Mouse (Mus musculus) common myeloid progenitor, adult 5-6 weeks (primary cell): ENCODE measurements around the gene Sh2d3c. TPM values are rescaled to one million over a fixed set of nuclear protein-coding genes. Genes with fewer than 3 reads are reported as not detected.

Experiments used
- ATAC-seq: replicated peaks from 2 replicates; pipeline ENCODE4 v1.8.0; 2016; ENCODE audit warnings: low read depth, mild to moderate bottlenecking, moderate TSS enrichment, inconsistent platforms; ENCODE audit not compliant: poor library complexity, severe bottlenecking
- total RNA-seq: library from RNA; stranded (forward); fragments of 200-1000, 187-1606 nt; gene quantifications from 2 replicates; pipeline ENCODE4 v1.2.3, GENCODE M21; 2017

Gene Sh2d3c
- total RNA-seq, 1 experiment from 2014 or later, result 19.3 TPM

DNA sequence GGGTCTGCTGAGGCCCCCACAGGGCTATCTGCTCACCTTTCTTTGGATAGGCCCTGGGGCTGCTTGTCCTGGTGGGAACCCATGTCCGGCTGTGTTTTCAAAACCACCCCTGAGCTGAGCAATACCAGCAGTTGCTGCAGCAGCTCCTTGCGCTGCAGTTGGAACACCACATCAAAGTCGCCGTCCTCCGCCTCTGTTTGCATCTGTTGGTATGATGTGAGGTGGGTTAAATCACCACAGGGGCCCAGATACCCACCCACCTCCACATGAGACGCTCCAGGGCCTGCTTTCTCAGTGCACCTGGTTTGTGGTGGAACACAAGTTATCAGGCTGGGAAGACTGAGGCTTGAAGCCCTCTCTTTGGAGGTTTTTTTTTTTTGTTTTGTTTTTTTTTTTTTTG is 57.2 kb downstream of the Sh2d3c start:
- no peak for ATAC-seq

DNA sequence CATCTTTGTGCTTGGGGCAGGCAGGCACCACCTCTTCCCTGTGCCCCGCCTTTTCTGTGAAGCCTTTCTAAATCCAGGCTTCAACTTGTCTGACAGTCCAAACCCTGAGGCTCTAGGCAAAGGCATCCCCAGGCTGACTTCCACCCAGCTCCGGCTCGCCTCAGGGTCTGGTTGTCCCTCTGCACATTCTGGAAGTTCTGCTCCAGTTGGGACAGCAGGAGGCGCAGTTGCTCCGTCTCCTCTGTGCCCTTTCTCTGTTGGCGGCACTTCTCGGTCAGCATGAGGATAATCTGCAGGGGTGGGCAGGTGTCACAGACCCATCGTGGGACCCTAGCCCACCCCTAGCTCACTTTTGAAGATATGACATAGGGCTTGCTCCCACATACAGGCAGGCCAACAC is 58.3 kb downstream of the Sh2d3c start:
- ATAC-seq, result peak; percentile 43

DNA sequence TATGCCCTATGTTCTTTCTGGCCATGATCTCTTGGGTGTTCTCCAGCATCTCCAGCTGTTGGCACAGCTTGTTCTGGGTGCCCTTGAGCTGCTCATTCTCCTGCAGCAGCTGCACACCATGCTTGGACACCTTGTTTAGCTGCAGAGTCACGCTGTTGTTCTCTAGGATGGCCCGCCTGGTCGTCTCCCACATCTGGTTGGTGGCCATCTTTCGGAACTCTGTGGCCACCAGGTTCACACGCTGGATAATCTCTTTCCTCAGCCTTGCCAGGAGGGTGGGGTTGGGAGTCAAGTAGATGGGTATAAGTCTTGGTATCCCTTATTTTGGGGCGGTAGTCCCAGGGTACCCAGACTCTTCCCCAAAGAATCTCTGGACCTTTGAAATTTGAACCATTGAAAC is 58.9 kb downstream of the Sh2d3c start:
- ATAC-seq, result no peak

DNA sequence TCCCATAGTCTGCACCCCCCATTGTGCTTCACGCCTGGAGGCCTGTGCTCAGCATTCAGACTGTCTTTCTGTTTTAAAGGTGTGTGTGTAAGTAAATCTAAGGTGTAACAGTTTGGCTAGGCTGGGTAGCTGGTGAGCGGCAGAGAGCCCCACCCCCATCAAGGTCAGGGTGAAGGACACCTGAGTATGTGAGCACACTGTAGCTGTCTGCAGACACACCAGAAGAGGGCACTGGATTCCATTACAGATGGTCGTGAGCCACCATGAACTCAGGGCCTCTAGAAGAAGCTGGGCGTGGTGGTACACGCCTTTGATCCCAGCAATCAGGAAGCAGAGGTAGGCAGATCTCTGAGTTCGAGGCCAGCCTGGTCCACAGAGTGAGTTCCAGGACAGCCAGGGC is 60.9 kb downstream of the Sh2d3c start:
- ATAC-seq, result no peak

DNA sequence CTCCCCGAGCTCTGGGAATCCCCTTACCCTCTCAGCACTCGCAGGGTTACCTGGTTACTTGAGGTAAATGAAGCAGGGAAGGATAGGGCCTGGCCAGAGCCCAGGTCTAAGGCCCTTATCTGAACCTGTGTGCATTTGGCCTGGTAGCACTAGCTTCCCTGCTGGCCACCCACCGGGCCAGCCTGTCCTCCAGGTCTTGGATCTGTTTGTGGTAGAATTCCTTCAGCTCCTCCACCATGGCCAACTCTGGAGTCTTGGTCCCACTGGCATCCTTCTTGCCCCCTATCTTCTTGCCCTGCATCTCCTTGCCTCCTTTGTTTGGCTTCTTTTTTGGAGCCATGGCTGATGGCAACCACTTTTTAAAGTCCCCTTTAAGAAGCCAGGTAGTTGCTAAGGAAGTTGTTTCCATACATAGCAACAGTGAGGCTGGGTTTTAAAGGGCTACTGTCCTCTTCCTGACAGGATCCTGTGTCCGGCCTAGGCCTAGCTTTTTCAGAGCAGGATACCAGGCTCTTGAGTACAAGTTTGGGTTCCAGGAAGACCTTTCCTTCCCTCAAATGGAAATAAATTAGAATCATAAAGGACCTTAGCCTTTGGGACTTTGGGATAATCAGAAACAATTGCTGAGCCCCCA is 63.3 kb downstream of the Sh2d3c start, which contains the start of gene Cfap157:
Cfap157 (minus strand) TSS at position 381 of the 634 bp plus-strand sequence.
- ATAC-seq, result no peak

DNA sequence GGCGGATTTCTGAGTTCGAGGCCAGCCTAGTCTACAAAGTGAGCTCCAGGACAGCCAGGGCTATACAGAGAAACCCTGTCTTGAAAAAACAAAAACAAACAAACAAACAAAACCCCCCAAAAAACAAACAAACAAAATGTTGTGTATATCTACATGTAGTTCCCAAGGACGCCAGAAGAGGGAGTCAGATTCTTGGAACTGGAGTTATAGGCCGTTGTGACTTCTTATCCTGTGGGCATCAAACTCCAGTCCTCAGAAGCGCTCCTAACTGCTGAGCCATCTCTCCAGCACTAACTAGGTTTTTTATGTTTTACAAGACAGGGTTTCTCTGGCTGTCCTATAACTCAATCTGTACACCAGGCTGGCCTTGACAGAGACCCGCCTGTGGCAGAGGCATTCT is 66.3 kb downstream of the Sh2d3c start:
- peak; percentile 43; the same call in 1 of the 2 replicates for ATAC-seq

DNA sequence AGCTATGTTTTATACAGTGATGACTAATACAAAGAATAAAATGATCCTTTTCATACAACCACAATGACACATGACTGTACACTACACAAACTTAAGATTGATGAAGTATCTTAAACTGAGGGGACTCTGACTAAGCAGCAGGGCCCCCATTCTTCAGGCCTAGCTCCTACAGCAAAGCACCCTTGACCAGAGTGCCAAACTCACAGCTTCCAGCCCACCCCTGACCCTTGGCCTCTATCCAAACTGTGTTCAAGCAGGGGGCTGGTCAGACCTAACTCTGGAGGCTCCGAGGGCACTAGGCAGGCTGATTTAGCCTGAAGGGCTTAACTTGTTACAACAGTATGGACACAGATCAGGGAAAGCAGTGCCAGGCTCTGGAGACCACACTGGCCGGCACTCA is 67.7 kb downstream of the Sh2d3c start:
- ATAC-seq, result no peak

DNA sequence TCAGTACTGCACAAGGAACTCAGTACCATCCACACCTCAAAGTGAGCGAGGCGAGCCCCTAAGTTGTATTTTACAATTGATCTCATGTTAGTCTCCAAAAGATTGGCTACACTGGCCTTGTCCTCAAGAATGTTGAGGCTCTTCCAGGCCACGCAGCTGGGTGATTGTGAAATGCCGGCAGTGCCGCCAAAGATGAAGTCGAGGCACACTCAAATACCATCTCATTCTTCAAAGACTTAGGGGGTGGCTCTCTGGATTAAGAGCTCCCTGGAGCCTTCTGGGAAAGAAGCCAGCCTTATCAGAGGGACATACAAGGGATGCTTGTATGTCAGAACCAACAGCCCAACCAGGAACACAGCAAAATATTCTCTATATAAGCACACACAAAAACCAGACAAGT is 70.4 kb downstream of the Sh2d3c start:
- ATAC-seq, result no peak

DNA sequence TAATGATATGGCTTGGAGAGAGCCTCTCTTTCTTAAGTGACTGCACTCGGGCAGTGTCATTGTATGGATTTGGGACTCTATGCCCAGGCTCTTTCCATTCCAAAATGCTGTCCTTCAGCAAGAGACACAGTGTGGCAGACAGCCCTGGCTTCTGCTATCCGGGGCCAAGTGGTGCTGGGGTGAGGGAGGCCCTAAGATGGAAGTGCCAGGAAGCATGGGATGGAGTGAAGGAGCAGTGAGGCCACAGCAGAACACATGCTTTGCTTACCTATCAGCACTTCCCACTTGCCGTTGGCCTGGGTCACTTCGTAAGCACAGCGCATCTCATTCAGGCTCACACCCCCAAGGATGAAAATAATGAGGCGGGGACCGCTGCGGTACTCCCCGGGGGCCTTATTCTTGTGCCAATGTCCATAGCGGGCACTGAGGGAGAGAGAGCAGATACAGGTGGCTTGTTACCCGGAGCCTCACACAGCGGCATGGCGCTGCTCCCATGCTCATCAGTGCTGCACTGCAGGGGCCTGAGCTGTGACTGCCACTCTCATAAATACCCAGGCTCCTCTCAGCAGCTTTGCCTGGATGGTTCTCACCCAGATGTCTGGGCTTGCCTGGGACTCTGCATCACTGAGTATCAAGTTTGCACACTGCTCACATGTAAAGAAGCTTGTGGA is 75.0 kb downstream of the Sh2d3c start:
- no peak for ATAC-seq

DNA sequence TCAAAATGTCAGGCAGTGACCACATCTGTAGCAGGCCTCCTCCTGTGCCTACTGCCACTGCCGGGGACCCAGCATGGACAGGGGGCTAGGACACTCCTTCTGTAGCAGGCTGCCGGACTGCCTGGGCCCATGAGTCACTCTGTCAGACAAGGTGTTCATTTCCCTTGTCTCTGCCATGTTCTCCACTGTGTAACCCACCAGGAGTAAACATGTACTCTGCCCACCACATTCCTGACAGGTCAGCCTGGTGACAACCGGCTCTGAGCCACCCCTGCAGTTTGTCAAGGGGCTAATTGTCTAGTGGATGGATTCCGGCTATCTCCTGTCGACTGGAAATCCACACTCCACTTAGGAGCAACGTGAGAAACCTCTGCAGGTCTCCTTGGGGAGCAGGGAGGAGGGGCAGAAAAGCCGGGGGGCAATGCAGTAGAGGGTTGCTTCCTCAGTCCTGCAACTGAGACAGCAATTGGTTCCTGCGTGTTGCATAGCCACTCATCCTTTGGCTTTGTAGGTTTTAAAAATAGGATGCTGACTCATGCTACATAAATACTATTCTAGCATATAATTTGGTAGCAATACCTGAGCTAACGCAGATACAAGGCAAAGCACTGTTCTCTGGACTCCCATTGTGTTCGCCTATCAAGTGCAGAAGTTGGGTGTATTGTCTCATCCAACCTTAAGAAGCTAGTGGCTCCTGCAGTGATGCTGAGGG is 77.6 kb downstream of the Sh2d3c start:
- no peak for ATAC-seq

Other genes with a start within 250 kb of the Sh2d3c start
- 3.6 and 3.9 TPM in 2 replicates for gene Fam102a, start 185.7 kb upstream of the Sh2d3c start, total RNA-seq
- gene Dpm2, start 150.2 kb upstream of the Sh2d3c start, total RNA-seq, result 37.1 and 40.5 TPM in 2 replicates
- not detected in 2 replicates for gene Pip5kl1, start 146.3 kb upstream of the Sh2d3c start, total RNA-seq
- gene 9430097D07Rik, start 145.4 kb upstream of the Sh2d3c start, total RNA-seq, result not detected in 2 replicates
- 25.7 and 28.8 TPM in 2 replicates for gene St6galnac4, start 134.0 kb upstream of the Sh2d3c start, total RNA-seq
- gene St6galnac6, start 121.3 kb upstream of the Sh2d3c start, total RNA-seq, result 12.7 and 22.9 TPM in 2 replicates
- gene Ak1, start 99.3 kb upstream of the Sh2d3c start, total RNA-seq, result 3.5 TPM in 2 replicates
- gene Eng, start 74.5 kb upstream of the Sh2d3c start, total RNA-seq, result 17.8 and 24.0 TPM in 2 replicates
- 27.2 and 39.8 TPM in 2 replicates for gene Fpgs, start 16.9 kb upstream of the Sh2d3c start, total RNA-seq
- gene Cdk9, start 8.0 kb upstream of the Sh2d3c start, total RNA-seq, result 48.2 and 61.3 TPM in 2 replicates
- gene 6330409D20Rik, start 20.0 kb downstream of the Sh2d3c start, total RNA-seq, result not detected in 2 replicates
- 19.2 and 19.9 TPM in 2 replicates for gene Tor2a, start 36.2 kb downstream of the Sh2d3c start, total RNA-seq
- not detected in 2 replicates for gene Ttc16, start 54.6 kb downstream of the Sh2d3c start, total RNA-seq
- gene Ptrh1, start 54.7 kb downstream of the Sh2d3c start, total RNA-seq, result 1.3 and 4.0 TPM in 2 replicates
- gene Cfap157, start 63.4 kb downstream of the Sh2d3c start, total RNA-seq, result not detected in 2 replicates
- 7.4 and 9.1 TPM in 2 replicates for gene Stxbp1, start 126.2 kb downstream of the Sh2d3c start, total RNA-seq
- gene Fam129b, start 155.1 kb downstream of the Sh2d3c start, total RNA-seq, result 13.1 TPM in 2 replicates
- 2,360 and 2,455 TPM in 2 replicates for gene Rpl12, start 240.5 kb downstream of the Sh2d3c start, total RNA-seq
- 4.0 and 6.2 TPM in 2 replicates for gene Lrsam1, start 240.6 kb downstream of the Sh2d3c start, total RNA-seq